Mouse (Mus musculus) heart, adult 2 months (tissue): ENCODE results near the gene Efcc1. TPM values are rescaled to one million over a fixed set of nuclear protein-coding genes. Genes with fewer than 3 reads are reported as not detected.

Experiments
- DNase-seq, 2 experiments: peaks; one replicate each; pipeline ENCODE4 v3.0.0; 2021
- H3K27ac ChIP-seq: fragments of 200-600 bp; 2 replicates; pipeline ENCODE4 v1.8.1; 2022
- H3K27me3 ChIP-seq: fragments of 200-500 bp; 2 replicates; pipeline ENCODE4 v1.6.1; 2012; ENCODE audit warnings: mild to moderate bottlenecking, low read length, inconsistent platforms, mixed read lengths; ENCODE audit not compliant: control insufficient read depth, insufficient read depth
- H3K36me3 ChIP-seq: fragments of 200-500 bp; 2 replicates; pipeline ENCODE4 v1.6.1; 2012; ENCODE audit warnings: low read length, inconsistent platforms; ENCODE audit not compliant: control insufficient read depth, insufficient read depth
- H3K4me1 ChIP-seq: fragments of 200-500 bp; 2 replicates; pipeline ENCODE4 v1.6.1; 2011; ENCODE audit warnings: low read length; ENCODE audit not compliant: control insufficient read depth, insufficient read depth
- H3K4me3 ChIP-seq: fragments of 200-600 bp; 2 replicates; pipeline ENCODE4 v1.8.1; 2022
- H3K79me2 ChIP-seq: fragments of 200-500 bp; replicated peaks from 2 replicates; pipeline ENCODE4 v1.6.1; 2012; ENCODE audit warnings: mild to moderate bottlenecking, inconsistent platforms, low read length, moderate library complexity, mixed read lengths; ENCODE audit not compliant: control insufficient read depth, insufficient read depth
- H3K9ac ChIP-seq: fragments of 200-500 bp; 2 replicates; pipeline ENCODE4 v1.6.1; 2012; ENCODE audit warnings: low read depth, mild to moderate bottlenecking, control low read depth, inconsistent platforms, low read length, mixed read lengths
- CTCF ChIP-seq: fragments of 200-600 bp; IDR thresholded peaks from 2 replicates; pipeline ENCODE4 v1.8.1; 2022; ENCODE audit warnings: antibody characterized with exemption, mild to moderate bottlenecking, moderate library complexity
- EP300 ChIP-seq: fragments of 200-500 bp; IDR thresholded peaks from 2 replicates; pipeline ENCODE4 v1.6.1; 2011; ENCODE audit warnings: low read depth, low read length, control low read depth; ENCODE audit not compliant: insufficient read depth
- POLR2A ChIP-seq: fragments of 200-500 bp; IDR thresholded peaks from 2 replicates; pipeline ENCODE4 v1.6.1; 2011; ENCODE audit warnings: mild to moderate bottlenecking, low read depth, low read length, control low read depth; ENCODE audit not compliant: insufficient read depth
- WGBS: fragments of 180-500 bp; shearing (Covaris S2); methylation state at CpG from one replicate; pipeline ENCODE4 v1.1.7; 2018; 5-methylcytosine and 5-hydroxymethylcytosine counted together
- intact Hi-C: fragments of 180-260 bp; cut with DNase I; formaldehyde crosslinking; loops from one replicate; pipeline ENCODE4 v1.15.1; 2025
- polyA plus RNA-seq: library from polyadenylated mRNA; depleted of rRNA; stranded (reverse); fragments of >200 nt; gene quantifications from 2 replicates; pipeline ENCODE4 v1.2.3, GENCODE M21; 2012
- total RNA-seq, 2 experiments: library from RNA; stranded (reverse); gene quantifications; 2 replicates each; pipeline ENCODE4 v1.2.3; 2021

Efcc1 gene
- total and polyA plus RNA-seq, 3 experiments: 0.86 to 1.3 (median 1.2) TPM

- Histone ChIP-seq H3K9ac (no peak overlapping the region), H3K4me1 (no peaks in the 10 kb centered on the region), H3K27ac (no peak overlapping the region), H3K36me3 (no peaks in the 10 kb centered on the region), H3K79me2 (no peaks in the 10 kb centered on the region), H3K4me3 (no peak overlapping the region), H3K27me3 (no peaks in the 10 kb centered on the region)
- intact Hi-C loops: no loop called here
- peak; percentile 38 for TF ChIP-seq CTCF
- no peak for TF ChIP-seq POLR2A
- WGBS: 32% methylated on average over 8 of the region's 8 CpGs
- DNase-seq: no peak
Measured at GRCm38 (mm10) chr6:87770626-87771025, 40.0 kb downstream of the Efcc1 start.

GRCm38 (mm10) chr6:87774466-87774865 lies 43.8 kb downstream of the Efcc1 start:
- Histone ChIP-seq H3K27me3 (no peaks in the 10 kb centered on the region), H3K79me2 (no peaks in the 10 kb centered on the region), H3K9ac (no peak overlapping the region), H3K36me3 (no peaks in the 10 kb centered on the region), H3K27ac (no peak overlapping the region), H3K4me3 (no peak overlapping the region), H3K4me1 (no peaks in the 10 kb centered on the region)
- TF ChIP-seq CTCF (no peak), POLR2A (no peak), EP300 (no peak)
- 20% methylated on average over 1 of the region's 1 CpGs for WGBS
- intact Hi-C loops: no loop called here
- no peak for DNase-seq

GRCm38 (mm10) chr6:87774909-87775308 lies 44.2 kb downstream of the Efcc1 start:
- Histone ChIP-seq H3K27ac (no peak overlapping the region), H3K79me2 (no peaks in the 10 kb centered on the region), H3K4me1 (no peaks in the 10 kb centered on the region), H3K9ac (no peak overlapping the region), H3K27me3 (no peaks in the 10 kb centered on the region), H3K36me3 (no peaks in the 10 kb centered on the region), H3K4me3 (no peak overlapping the region)
- intact Hi-C loops: no loop called here
- WGBS: 71% methylated on average over 9 of the region's 9 CpGs
- TF ChIP-seq CTCF: no peak
- no peak for TF ChIP-seq EP300
- no peak for TF ChIP-seq POLR2A
- no peak for DNase-seq

GRCm38 (mm10) chr6:87775588-87776245 lies 45.0 kb downstream of the Efcc1 start:
- Histone ChIP-seq H3K9ac (no peak overlapping the region), H3K27ac (no peak overlapping the region), H3K27me3 (no peaks in the 10 kb centered on the region), H3K79me2 (no peaks in the 10 kb centered on the region), H3K4me1 (no peaks in the 10 kb centered on the region), H3K4me3 (no peak overlapping the region), H3K36me3 (no peaks in the 10 kb centered on the region)
- no peak for DNase-seq
- 51% methylated on average over 3 of the region's 3 CpGs for WGBS
- intact Hi-C loops: no loop called here
- TF ChIP-seq POLR2A: no peak
- TF ChIP-seq CTCF: no peak
- TF ChIP-seq EP300: no peak

GRCm38 (mm10) chr6:87776663-87777062 lies 46.0 kb downstream of the Efcc1 start:
- Histone ChIP-seq H3K27me3 (no peaks in the 10 kb centered on the region), H3K27ac (no peak overlapping the region), H3K9ac (no peak overlapping the region), H3K36me3 (no peaks in the 10 kb centered on the region), H3K79me2 (no peaks in the 10 kb centered on the region), H3K4me1 (no peaks in the 10 kb centered on the region), H3K4me3 (no peak overlapping the region)
- no peak for TF ChIP-seq POLR2A
- no peak for TF ChIP-seq EP300
- no peak for TF ChIP-seq CTCF
- DNase-seq: no peak
- intact Hi-C loops: no loop called here
- 88% methylated on average over 1 of the region's 1 CpGs for WGBS

- H3K79me2 ChIP-seq: no peaks in the 10 kb centered on the region
- H3K4me3 ChIP-seq: no peak within 1 kb of the TSS
- DNase-seq: no peak
- H3K36me3 ChIP-seq: no peaks in the 10 kb centered on the region
- no peak within 1 kb of the TSS for H3K9ac ChIP-seq
- no peaks in the 10 kb centered on the region for H3K4me1 ChIP-seq
- H3K27ac ChIP-seq: no peak within 1 kb of the TSS
- no peaks in the 10 kb centered on the region for H3K27me3 ChIP-seq
- TF ChIP-seq POLR2A (no peak), CTCF (no peak), EP300 (no peak)
- 37% methylated on average over 2 of the region's 2 CpGs for WGBS
- intact Hi-C loops: no loop called here
Measured at GRCm38 (mm10) chr6:87777842-87778241, 47.2 kb downstream of the Efcc1 start, which contains the start of gene Gp9. TSS of gene Gp9 (plus strand) at chr6:87778072.
